Mouse (Mus musculus): ENCODE measurements around the gene BC049352. TPM values are rescaled to one million over a fixed set of nuclear protein-coding genes. Genes with fewer than 3 reads are reported as not detected.

The BC049352 gene
- polyA plus RNA-seq, 1 experiment from 2014 or later: not detected

- Histone ChIP-seq H3K4me1 (no peaks in the 10 kb centered on the region), H3K4me2 (no peak overlapping the region), H3K27ac (no peak overlapping the region), H3K36me3 (ENCODE audit: poor library complexity, severe bottlenecking) (no peaks in the 10 kb centered on the region), H3K27me3 (no peaks in the 10 kb centered on the region), H3K9me3 (replicated peaks) (no peaks in the 10 kb centered on the region), H3K9ac (no peak overlapping the region), H3K4me3 (no peak overlapping the region)
- no peak for ATAC-seq
- WGBS: 87% methylated on average over 5 of the region's 5 CpGs
Measured at GRCm38 (mm10) chr9:45197549-45197948, 15.7 kb downstream of the BC049352 start.

DNA sequence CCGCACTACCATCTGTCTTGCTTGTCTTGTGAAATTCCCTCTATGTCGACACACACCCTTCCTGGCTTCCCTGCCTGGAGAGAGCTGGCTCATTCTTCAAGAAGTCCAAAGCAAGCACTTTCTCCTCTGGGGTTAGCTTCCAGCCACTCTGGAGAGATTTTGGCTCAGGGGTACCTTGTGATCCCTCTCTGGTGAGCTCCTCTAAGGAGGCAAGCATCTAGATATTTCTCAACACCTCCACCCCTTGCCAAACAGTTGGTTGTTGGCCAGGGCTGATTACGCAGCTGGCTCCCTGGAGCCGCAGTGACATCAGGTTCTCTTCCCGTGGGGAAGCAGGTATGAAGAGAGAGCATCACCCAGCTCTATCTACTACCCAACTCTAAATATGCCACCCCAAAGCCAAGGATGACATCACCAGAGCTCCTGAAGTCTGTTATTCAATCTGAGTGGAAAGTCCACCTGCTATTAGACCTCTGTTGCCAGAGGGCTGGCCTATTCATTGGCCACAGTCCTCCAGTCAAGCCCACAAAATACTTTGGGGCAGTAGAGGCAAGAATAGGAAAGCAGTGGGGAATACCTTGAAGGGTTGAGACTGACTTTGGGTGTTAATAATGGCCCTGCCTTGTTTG is 19.6 kb downstream of the BC049352 start:
- H3K27ac ChIP-seq: no peak overlapping the region
- H3K9me3 ChIP-seq (replicated peaks): no peaks in the 10 kb centered on the region
- ATAC-seq: no peak
- no peak overlapping the region for H3K4me3 ChIP-seq
- WGBS: 85% methylated on average over 5 of the region's 5 CpGs
- no peaks in the 10 kb centered on the region for H3K4me1 ChIP-seq
- no peak overlapping the region for H3K9ac ChIP-seq
- H3K4me2 ChIP-seq: no peak overlapping the region
- H3K36me3 ChIP-seq (ENCODE audit: poor library complexity, severe bottlenecking): no peaks in the 10 kb centered on the region
- H3K27me3 ChIP-seq: no peaks in the 10 kb centered on the region

GRCm38 (mm10) chr9:45202021-45202798 is 20.4 kb downstream of the BC049352 start:
- ATAC-seq: no peak
- no peak overlapping the region for H3K4me3 ChIP-seq
- H3K9ac ChIP-seq: no peak overlapping the region
- no peaks in the 10 kb centered on the region for H3K27me3 ChIP-seq
- H3K4me1 ChIP-seq: no peaks in the 10 kb centered on the region
- no peaks in the 10 kb centered on the region for H3K36me3 ChIP-seq (ENCODE audit: poor library complexity, severe bottlenecking)
- WGBS: 78% methylated on average over 9 of the region's 9 CpGs
- no peak overlapping the region for H3K27ac ChIP-seq
- H3K4me2 ChIP-seq: no peak overlapping the region
- no peaks in the 10 kb centered on the region for H3K9me3 ChIP-seq (replicated peaks)

DNA sequence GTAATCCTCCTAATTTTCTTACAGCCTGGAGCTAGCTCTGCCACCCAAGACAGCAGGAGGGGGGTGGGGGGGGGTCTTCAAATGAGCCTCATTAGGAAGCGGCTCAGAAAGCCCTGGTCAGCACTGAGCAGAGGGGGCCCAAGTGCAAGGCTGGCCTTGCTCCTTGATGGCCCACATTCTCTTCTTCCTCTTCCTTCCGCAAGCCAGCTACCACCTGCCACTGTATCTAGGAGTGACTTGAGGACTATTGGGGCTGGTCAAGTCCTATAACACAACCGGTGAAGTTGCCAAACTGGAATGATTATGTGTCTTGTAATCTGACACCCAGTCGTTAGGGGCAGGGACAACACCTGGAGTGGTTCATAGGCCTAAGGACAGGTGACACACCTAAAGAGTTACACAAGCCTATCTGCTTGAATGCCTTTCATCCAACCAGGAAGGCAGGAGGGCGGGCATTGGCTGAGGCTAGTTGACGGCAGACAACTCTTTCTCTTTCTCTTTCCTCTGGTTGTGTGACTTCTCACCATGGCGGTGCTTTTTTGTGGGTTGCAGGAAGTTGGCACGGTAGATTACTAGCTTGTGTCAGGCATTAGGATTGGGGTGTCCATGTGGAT is 22.1 kb downstream of the BC049352 start, which contains the start of gene Tmprss4:
Gene Tmprss4, minus strand, starts transcription at position 296 of the 614 bp plus-strand sequence.
- WGBS: 77% methylated on average over 8 of the region's 8 CpGs
- H3K27me3 ChIP-seq: no peaks in the 10 kb centered on the region
- H3K9ac ChIP-seq: no peak within 1 kb of the TSS

GRCm38 (mm10) chr9:45205143-45205542 is 23.3 kb downstream of the BC049352 start:
- H3K27ac ChIP-seq: no peak overlapping the region
- no peak for ATAC-seq
- WGBS: 86% methylated on average over 5 of the region's 5 CpGs

More for the DNA sequence above, 22.1 kb downstream of the BC049352 start, which contains the start of gene Tmprss4:
- Histone ChIP-seq H3K36me3 (ENCODE audit: poor library complexity, severe bottlenecking) (no peaks in the 10 kb centered on the region), H3K4me3 (no peak within 1 kb of the TSS), H3K27ac (no peak within 1 kb of the TSS), H3K9me3 (replicated peaks) (no peaks in the 10 kb centered on the region), H3K4me2 (no peak within 1 kb of the TSS), H3K4me1 (no peaks in the 10 kb centered on the region)
- ATAC-seq: no peak

GRCm38 (mm10) chr9:45206121-45206520 is 24.3 kb downstream of the BC049352 start:
- WGBS: 71% methylated on average over 4 of the region's 4 CpGs
- Histone ChIP-seq H3K4me2 (no peak overlapping the region), H3K27me3 (no peaks in the 10 kb centered on the region), H3K27ac (no peak overlapping the region), H3K36me3 (ENCODE audit: poor library complexity, severe bottlenecking) (no peaks in the 10 kb centered on the region), H3K9me3 (replicated peaks) (no peaks in the 10 kb centered on the region), H3K4me1 (no peaks in the 10 kb centered on the region), H3K4me3 (no peak overlapping the region), H3K9ac (no peak overlapping the region)
- ATAC-seq: no peak

More at GRCm38 (mm10) chr9:45205143-45205542, 23.3 kb downstream of the BC049352 start:
- Histone ChIP-seq H3K9me3 (replicated peaks) (no peaks in the 10 kb centered on the region), H3K27me3 (no peaks in the 10 kb centered on the region), H3K4me2 (no peak overlapping the region), H3K9ac (no peak overlapping the region), H3K4me1 (no peaks in the 10 kb centered on the region), H3K4me3 (no peak overlapping the region), H3K36me3 (ENCODE audit: poor library complexity, severe bottlenecking) (no peaks in the 10 kb centered on the region)

GRCm38 (mm10) chr9:45207015-45207743 is 25.4 kb downstream of the BC049352 start:
- Histone ChIP-seq H3K4me3 (no peak overlapping the region), H3K4me2 (no peak overlapping the region), H3K27me3 (no peaks in the 10 kb centered on the region), H3K36me3 (ENCODE audit: poor library complexity, severe bottlenecking) (no peaks in the 10 kb centered on the region), H3K9ac (no peak overlapping the region), H3K9me3 (replicated peaks) (no peaks in the 10 kb centered on the region), H3K27ac (no peak overlapping the region), H3K4me1 (no peaks in the 10 kb centered on the region)
- no peak for ATAC-seq
- 88% methylated on average over 7 of the region's 7 CpGs for WGBS

GRCm38 (mm10) chr9:45212001-45212400 is 30.2 kb downstream of the BC049352 start:
- no peak overlapping the region for H3K9ac ChIP-seq
- no peaks in the 10 kb centered on the region for H3K4me1 ChIP-seq
- H3K36me3 ChIP-seq (ENCODE audit: poor library complexity, severe bottlenecking): no peaks in the 10 kb centered on the region
- WGBS: 69% methylated on average over 6 of the region's 6 CpGs
- no peak overlapping the region for H3K27ac ChIP-seq
- H3K4me2 ChIP-seq: no peak overlapping the region
- no peaks in the 10 kb centered on the region for H3K9me3 ChIP-seq (replicated peaks)
- no peak for ATAC-seq
- H3K27me3 ChIP-seq: no peaks in the 10 kb centered on the region
- H3K4me3 ChIP-seq: no peak overlapping the region

- H3K27me3 ChIP-seq: no peaks in the 10 kb centered on the region
- no peak for ATAC-seq
- 71% methylated on average over 11 of the region's 11 CpGs for WGBS
- no peaks in the 10 kb centered on the region for H3K9me3 ChIP-seq (replicated peaks)
- H3K9ac ChIP-seq: no peak overlapping the region
- H3K36me3 ChIP-seq (ENCODE audit: poor library complexity, severe bottlenecking): no peaks in the 10 kb centered on the region
- no peak overlapping the region for H3K27ac ChIP-seq
- H3K4me3 ChIP-seq: no peak overlapping the region
- H3K4me1 ChIP-seq: no peaks in the 10 kb centered on the region
- no peak overlapping the region for H3K4me2 ChIP-seq
Measured at GRCm38 (mm10) chr9:45215526-45216179, 33.8 kb downstream of the BC049352 start.

DNA sequence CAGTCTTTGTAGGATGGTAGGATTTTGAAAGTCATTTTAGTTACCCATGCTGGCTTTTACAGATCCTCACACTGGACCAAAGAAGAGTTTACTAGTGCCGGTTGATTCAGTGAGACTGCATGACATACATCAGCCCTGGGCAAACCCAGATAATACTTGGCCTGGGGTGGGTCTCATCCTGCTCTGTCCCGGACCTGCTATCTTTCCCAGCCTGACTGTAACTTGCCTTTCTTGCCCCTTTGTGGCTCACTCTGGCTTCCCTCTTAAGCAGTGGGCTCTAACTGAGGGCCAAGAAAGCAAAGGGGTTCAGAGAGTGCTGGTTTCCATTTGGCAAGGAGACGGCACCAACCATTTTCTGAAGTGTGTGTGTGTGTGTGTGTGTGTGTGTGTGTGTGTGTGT is 37.8 kb downstream of the BC049352 start:
- Histone ChIP-seq H3K36me3 (ENCODE audit: poor library complexity, severe bottlenecking) (no peaks in the 10 kb centered on the region), H3K9ac (no peak overlapping the region), H3K4me2 (no peak overlapping the region), H3K9me3 (replicated peaks) (no peaks in the 10 kb centered on the region), H3K27me3 (no peaks in the 10 kb centered on the region), H3K27ac (no peak overlapping the region), H3K4me3 (no peak overlapping the region), H3K4me1 (no peaks in the 10 kb centered on the region)
- no peak for ATAC-seq
- WGBS: 89% methylated on average over 3 of the region's 3 CpGs

GRCm38 (mm10) chr9:45221567-45221966 is 39.8 kb downstream of the BC049352 start:
- Histone ChIP-seq H3K4me2 (no peak overlapping the region), H3K9me3 (replicated peaks) (no peaks in the 10 kb centered on the region), H3K27me3 (no peaks in the 10 kb centered on the region), H3K4me3 (no peak overlapping the region), H3K27ac (no peak overlapping the region), H3K4me1 (no peaks in the 10 kb centered on the region), H3K36me3 (ENCODE audit: poor library complexity, severe bottlenecking) (no peaks in the 10 kb centered on the region), H3K9ac (no peak overlapping the region)
- ATAC-seq: no peak
- whole genome bisulfite sequencing: 19% methylated on average over 6 of the region's 6 CpGs
